Mouse (Mus musculus) 3134 (cell line): ENCODE measurements at regions not wholly inside any gene's neighbourhood (a gene's known extent, or its start where the extent isn't known, plus 50 kb on each side); places are given as distances from the start of the nearest gene placed in this dataset.

ENCODE experiments used
- DNase-seq: peaks from one replicate; pipeline ENCODE4 v3.0.0-alpha.2; 2011; ENCODE audit warnings: low spot score; ENCODE audit not compliant: insufficient read length; ENCODE audit errors: extremely low read depth

- no peak for DNase-seq
Observed at GRCm38 (mm10) chr12:13834723-13835122, 317.1 kb downstream of the Fam84a start.

- no peak for DNase-seq
Observed at GRCm38 (mm10) chr12:13825899-13826298, 326.0 kb downstream of the Fam84a start.

- DNase-seq = no peak
Observed at GRCm38 (mm10) chr12:13815500-13815899, 336.4 kb downstream of the Fam84a start.

GRCm38 (mm10) chr12:13810155-13810515 is 341.7 kb downstream of the Fam84a start:
- no peak for DNase-seq

- no peak for DNase-seq
Observed at GRCm38 (mm10) chr12:13809291-13810154, 342.3 kb downstream of the Fam84a start.

- DNase-seq = no peak
Observed at GRCm38 (mm10) chr12:13779752-13780151, 372.1 kb downstream of the Fam84a start.

- DNase-seq = no peak
Observed at GRCm38 (mm10) chr12:13776687-13777086, 375.2 kb downstream of the Fam84a start.

- no peak for DNase-seq
Observed at GRCm38 (mm10) chr12:13769696-13770095, 382.2 kb downstream of the Fam84a start.

- no peak for DNase-seq
Observed at GRCm38 (mm10) chr12:13769156-13769555, 382.7 kb downstream of the Fam84a start.

GRCm38 (mm10) chr12:13766486-13766885 is 385.4 kb downstream of the Fam84a start:
- DNase-seq = no peak

GRCm38 (mm10) chr12:13753878-13754277 is 398.0 kb downstream of the Fam84a start:
- no peak for DNase-seq

GRCm38 (mm10) chr12:13744323-13744931 is 407.4 kb downstream of the Fam84a start:
- DNase-seq = no peak

- no peak for DNase-seq
Observed at GRCm38 (mm10) chr12:13729901-13730637, 421.8 kb downstream of the Fam84a start.

- no peak for DNase-seq
Observed at GRCm38 (mm10) chr12:13728986-13729385, 422.9 kb downstream of the Fam84a start.

GRCm38 (mm10) chr12:13724511-13724910 is 427.3 kb downstream of the Fam84a start:
- DNase-seq = no peak

GRCm38 (mm10) chr12:13709806-13710205 is 440.9 kb downstream of the Nbas start:
- DNase-seq = no peak

- DNase-seq = no peak
Observed at GRCm38 (mm10) chr12:13707747-13708146, 438.8 kb downstream of the Nbas start.

- DNase-seq = no peak
Observed at GRCm38 (mm10) chr12:13706510-13706909, 437.6 kb downstream of the Nbas start.

GRCm38 (mm10) chr12:13703604-13704003 is 434.7 kb downstream of the Nbas start:
- no peak for DNase-seq

GRCm38 (mm10) chr12:13699858-13700257 is 430.9 kb downstream of the Nbas start:
- no peak for DNase-seq

- no peak for DNase-seq
Observed at GRCm38 (mm10) chr12:13698834-13699233, 429.9 kb downstream of the Nbas start.
